Comparison of ENCODE assay signal across 11 mouse cellular contexts in genomic region chr17:86334990-86335389, GRCm38 (mm10).
DNase-seq lines count a peak whose midpoint lies in the region; ATAC-seq and TF ChIP-seq lines count a peak whose summit lies in the region.
"Had no signal": no experiment of that assay in that cellular context is flagged by ENCODE, and none has a peak within 500 bp of the region (broad histone marks: within the 10 kb centered on the region; RNA-seq: fewer than 3 reads in every experiment).

No protein-coding gene starts in this region.

- no peaks in the 10 kb centered on the region for H3K9me3 ChIP-seq in liver, embryonic 12.5 days (replicated peaks)
- H3K9me3 ChIP-seq in heart, embryonic 12.5 days (replicated peaks): no peaks in the 10 kb centered on the region
- no peaks in the 10 kb centered on the region for H3K9me3 ChIP-seq in hindbrain, embryonic 12.5 days (replicated peaks)
- no peaks in the 10 kb centered on the region for H3K9me3 ChIP-seq in hindbrain, embryonic 14.5 days (ENCODE audit: control insufficient read depth, low read length)
- H3K9me3 ChIP-seq: forebrain, embryonic 12.5 days had no signal

- peak; percentile 96 for DNase-seq in liver, adult 2 months (ENCODE audit: extremely low read depth, low read depth, low spot score)
- peak; percentile 83 to 85 for DNase-seq in kidney, adult 8-10 months
- peak; percentile 39 for DNase-seq in lung, postnatal 14 days
- DNase-seq in hindbrain, embryonic 14.5 days (ENCODE audit: low spot score): no peak
- DNase-seq in urinary bladder, postnatal 4 days (ENCODE audit: low spot score in 2 of 2): no peak
- DNase-seq: lung, embryonic 14.5 days; retina, postnatal 1 day had no signal

- H3K27ac ChIP-seq in liver, adult 2 months (replicated peaks; ENCODE audit: insufficient read depth, low read depth, low read length): no peak overlapping the region
- no peak overlapping the region for H3K27ac ChIP-seq in liver, embryonic 12.5 days
- H3K27ac ChIP-seq in heart, embryonic 12.5 days (ENCODE audit: poor library complexity, severe bottlenecking): peak overlapping the region; percentile 58
- H3K27ac ChIP-seq in hindbrain, embryonic 12.5 days: no peak overlapping the region
- H3K27ac ChIP-seq in hindbrain, embryonic 14.5 days: no peak overlapping the region
- H3K27ac ChIP-seq: forebrain, embryonic 12.5 days had no signal

- H3K4me2 ChIP-seq in liver, embryonic 12.5 days: no peak overlapping the region
- H3K4me2 ChIP-seq in heart, embryonic 12.5 days: no peak overlapping the region
- no peak overlapping the region for H3K4me2 ChIP-seq in hindbrain, embryonic 12.5 days (replicated peaks)
- no peak overlapping the region for H3K4me2 ChIP-seq in hindbrain, embryonic 14.5 days (replicated peaks)
- H3K4me2 ChIP-seq: forebrain, embryonic 12.5 days; lung, embryonic 14.5 days had no signal

- WGBS in liver, adult 2 months: 25% methylated on average over 4 of the region's 4 CpGs
- WGBS in liver, embryonic 12.5 days (ENCODE audit: insufficient replicate concordance): 71% methylated on average over 4 of the region's 4 CpGs
- WGBS in heart, embryonic 12.5 days: 57% methylated on average over 4 of the region's 4 CpGs
- WGBS in hindbrain, embryonic 12.5 days: 83% methylated on average over 4 of the region's 4 CpGs
- 91% methylated on average over 4 of the region's 4 CpGs for WGBS in hindbrain, embryonic 14.5 days

- 0 out of 2 replicates have a peak, but pooled peaks have one; percentile 12 for TF ChIP-seq CTCF in liver, adult 2 months (IDR thresholded peaks at IDR 0.05; ENCODE audit: low read depth, low read length)

- peaks cover 9% of the 10 kb centered on the region; the same call in 1 of the 2 replicates for H3K79me2 ChIP-seq in liver, adult 2 months (ENCODE audit: control insufficient read depth, insufficient read depth, low read length)

- H3K27me3 ChIP-seq in liver, adult 2 months (ENCODE audit: control insufficient read depth, insufficient read depth, low read length): no peaks in the 10 kb centered on the region
- H3K27me3 ChIP-seq in liver, embryonic 12.5 days (replicated peaks): no peaks in the 10 kb centered on the region
- no peaks in the 10 kb centered on the region for H3K27me3 ChIP-seq in heart, embryonic 12.5 days (replicated peaks)
- H3K27me3 ChIP-seq in hindbrain, embryonic 12.5 days: no peaks in the 10 kb centered on the region
- no peaks in the 10 kb centered on the region for H3K27me3 ChIP-seq in hindbrain, embryonic 14.5 days (ENCODE audit: control insufficient read depth, insufficient read depth, low read length)
- H3K27me3 ChIP-seq: forebrain, embryonic 12.5 days had no signal

- TF ChIP-seq POLR2A in liver, adult 2 months (IDR thresholded peaks at IDR 0.05; ENCODE audit: extremely low read depth, insufficient read depth, low read length): no peak

- no peak overlapping the region for H3K9ac ChIP-seq in liver, adult 2 months (ENCODE audit: low read depth, low read length)
- no peak overlapping the region for H3K9ac ChIP-seq in liver, embryonic 12.5 days
- H3K9ac ChIP-seq in heart, embryonic 12.5 days: no peak overlapping the region
- H3K9ac ChIP-seq in hindbrain, embryonic 12.5 days: no peak overlapping the region
- no peak overlapping the region for H3K9ac ChIP-seq in hindbrain, embryonic 14.5 days
- H3K9ac ChIP-seq: forebrain, embryonic 12.5 days; lung, embryonic 14.5 days had no signal

- no peaks in the 10 kb centered on the region for H3K36me3 ChIP-seq in liver, adult 2 months (ENCODE audit: control insufficient read depth, insufficient read depth, low read length)
- no peaks in the 10 kb centered on the region for H3K36me3 ChIP-seq in liver, embryonic 12.5 days
- no peaks in the 10 kb centered on the region for H3K36me3 ChIP-seq in heart, embryonic 12.5 days
- H3K36me3 ChIP-seq in hindbrain, embryonic 12.5 days: no peaks in the 10 kb centered on the region
- H3K36me3 ChIP-seq in hindbrain, embryonic 14.5 days (replicated peaks; ENCODE audit: control insufficient read depth, insufficient read depth): no peaks in the 10 kb centered on the region
- H3K36me3 ChIP-seq: forebrain, embryonic 12.5 days had no signal

- no peak overlapping the region for H3K4me3 ChIP-seq in liver, adult 2 months (ENCODE audit: insufficient read depth, low read depth, low read length)
- no peak overlapping the region for H3K4me3 ChIP-seq in liver, embryonic 12.5 days
- no peak overlapping the region for H3K4me3 ChIP-seq in heart, embryonic 12.5 days
- no peak overlapping the region for H3K4me3 ChIP-seq in hindbrain, embryonic 12.5 days
- H3K4me3 ChIP-seq in hindbrain, embryonic 14.5 days (replicated peaks; ENCODE audit: low read length): no peak overlapping the region
- H3K4me3 ChIP-seq: forebrain, embryonic 12.5 days had no signal

- peaks cover 5% of the 10 kb centered on the region for H3K4me1 ChIP-seq in liver, adult 2 months (ENCODE audit: control insufficient read depth, insufficient read depth, low read length)
- H3K4me1 ChIP-seq in liver, embryonic 12.5 days: peaks cover 12% of the 10 kb centered on the region
- H3K4me1 ChIP-seq in heart, embryonic 12.5 days (replicated peaks): peaks cover 58% of the 10 kb centered on the region
- H3K4me1 ChIP-seq in hindbrain, embryonic 12.5 days: peaks cover 20% of the 10 kb centered on the region
- peaks cover 16% of the 10 kb centered on the region for H3K4me1 ChIP-seq in hindbrain, embryonic 14.5 days (replicated peaks; ENCODE audit: control insufficient read depth, insufficient read depth, low read length)

- no peak for ATAC-seq in liver, embryonic 12.5 days
- ATAC-seq in heart, embryonic 12.5 days (ENCODE audit: insufficient number of reproducible peaks, low FRiP score): peak; percentile 80
- ATAC-seq in hindbrain, embryonic 12.5 days (ENCODE audit: low FRiP score): no peak
- no peak for ATAC-seq in hindbrain, embryonic 14.5 days (ENCODE audit: low FRiP score)

Comparison
In these comparisons a context has a peak if more than half of its experiments do, and no peak if none do; other contexts are left out.
1. DNase-seq: peak in liver, adult 2 months (single experiment), kidney, adult 8-10 months (2 of 2) and lung, postnatal 14 days (single experiment); none in hindbrain, embryonic 14.5 days (single experiment) and urinary bladder, postnatal 4 days (0 of 2).